Mouse (Mus musculus): ENCODE measurements around the gene Ly6g6f.

The Ly6g6f gene

DNA sequence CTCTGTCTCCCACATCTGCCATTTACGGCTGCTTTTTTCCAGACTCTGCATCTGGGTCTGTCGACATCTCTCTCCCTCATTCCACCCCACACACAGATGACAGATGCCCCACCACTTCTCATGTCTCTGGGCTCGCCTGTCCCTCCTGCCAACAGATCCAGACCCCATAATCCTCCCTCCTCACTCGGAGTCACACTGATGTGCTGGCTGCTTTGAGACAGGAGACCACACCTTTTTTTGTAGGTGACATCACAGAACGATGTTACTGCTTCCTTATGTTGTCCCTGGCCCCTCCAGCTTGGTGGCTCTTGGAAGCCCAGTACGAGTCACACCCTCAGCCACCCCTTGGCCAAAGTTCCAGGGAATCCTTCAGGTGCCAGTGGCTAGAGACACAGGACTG is 5.2 kb downstream of the Ly6g6f start:
- no peak for DNase-seq (ENCODE audit: inconsistent age in 2 of 2, low spot score in 1 of 2)

GRCm38 (mm10) chr17:35079778-35080177 is 5.6 kb downstream of the Ly6g6f start:
- no peak for DNase-seq (ENCODE audit: inconsistent age in 2 of 2, low spot score in 1 of 2)

GRCm38 (mm10) chr17:35077786-35078233 is 7.6 kb downstream of the Ly6g6f start, which contains the start of gene Ly6g6d:
Ly6g6d (minus strand) TSS chr17:35078065.
- DNase-seq (ENCODE audit: inconsistent age in 2 of 2, low spot score in 1 of 2): peak in 1 of 2 experiments; percentile 62

GRCm38 (mm10) chr17:35077285-35077684 is 8.1 kb downstream of the Ly6g6f start:
- no peak for DNase-seq (ENCODE audit: inconsistent age in 2 of 2, low spot score in 1 of 2)

DNA sequence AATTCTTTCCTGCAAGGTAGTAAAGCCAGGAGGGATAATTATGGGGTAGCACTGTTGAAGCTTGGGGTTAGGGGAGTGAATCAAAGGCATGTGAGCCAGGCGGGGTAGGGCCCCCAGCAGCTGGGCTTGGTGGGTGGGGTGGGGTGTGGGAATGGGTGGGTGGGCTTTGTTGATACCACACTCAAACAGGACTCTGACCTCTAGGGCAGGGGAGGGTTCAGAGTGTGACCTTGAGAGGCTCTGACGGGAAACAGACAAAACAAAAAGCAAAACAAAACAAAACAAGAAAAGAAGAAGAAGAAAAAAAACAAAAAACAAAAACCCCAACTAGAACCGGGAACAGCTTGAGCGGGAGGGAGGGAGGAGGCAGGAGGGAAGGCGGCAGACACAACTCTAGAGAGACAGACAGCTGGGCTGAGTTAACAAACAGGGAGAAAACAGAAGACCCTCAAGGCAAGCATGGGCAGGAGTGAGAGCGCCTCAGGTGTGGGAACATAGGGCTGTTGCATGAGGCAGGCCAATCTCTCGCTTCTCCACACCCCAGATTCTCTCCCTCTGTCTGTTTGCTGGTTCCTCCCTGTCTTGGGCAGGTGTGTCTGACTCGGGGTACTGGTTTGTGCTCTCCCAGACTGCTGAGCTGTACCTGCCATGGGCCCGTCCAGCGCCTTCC is 8.8 kb downstream of the Ly6g6f start, which contains the start of gene Ly6g6e:
Gene Ly6g6e, plus strand, starts transcription at position 396 of the 670 bp plus-strand sequence.
- no peak for DNase-seq (ENCODE audit: inconsistent age in 2 of 2, low spot score in 1 of 2)

- DNase-seq (ENCODE audit: inconsistent age in 2 of 2, low spot score in 1 of 2): no peak
These were observed 11.3 kb downstream of the Ly6g6f start for GRCm38 (mm10) chr17:35074097-35074496.

- no peak for DNase-seq (ENCODE audit: inconsistent age in 2 of 2, low spot score in 1 of 2)
These were observed 14.0 kb downstream of the Ly6g6f start for GRCm38 (mm10) chr17:35071454-35071853.

- no peak for DNase-seq (ENCODE audit: inconsistent age in 2 of 2, low spot score in 1 of 2)
These were observed 14.7 kb downstream of the Ly6g6f start for GRCm38 (mm10) chr17:35070556-35071229.

DNA sequence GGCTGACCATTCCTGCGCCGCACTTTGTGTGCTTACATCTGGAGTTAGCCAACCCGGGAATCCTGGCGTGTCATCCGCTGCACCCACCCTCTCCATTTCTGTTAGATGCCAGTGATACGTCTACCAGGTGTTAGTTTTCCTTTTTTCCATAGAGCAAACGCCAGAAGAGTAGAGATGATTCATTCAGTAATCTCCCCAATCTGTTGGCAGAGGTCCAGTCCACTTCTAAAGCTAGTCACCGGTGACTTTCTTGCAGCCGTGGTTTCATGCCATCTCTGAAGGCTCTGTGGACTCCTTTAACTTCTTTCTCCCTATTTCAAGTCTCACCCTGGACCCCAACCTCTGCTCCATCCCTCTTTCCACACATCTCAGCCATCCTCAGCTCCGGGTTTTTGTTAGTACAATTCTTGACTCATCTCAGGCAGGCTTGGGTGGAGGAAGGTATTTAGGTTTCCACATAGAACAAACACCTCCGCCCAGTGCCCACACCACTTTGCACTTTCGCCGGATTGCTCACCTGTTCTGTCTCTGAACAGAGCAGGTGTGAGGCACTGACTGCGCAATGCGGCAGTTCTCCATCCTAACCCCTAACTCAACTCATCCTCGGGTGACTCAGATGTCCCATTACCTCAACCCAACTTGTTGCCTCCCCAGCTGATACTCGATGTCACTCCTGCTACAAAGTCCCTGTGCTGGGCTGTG is 17.0 kb downstream of the Ly6g6f start:
- peak in 1 of 2 experiments; percentile 75 for DNase-seq (ENCODE audit: inconsistent age in 2 of 2, low spot score in 1 of 2)

- no peak for DNase-seq (ENCODE audit: inconsistent age in 2 of 2, low spot score in 1 of 2)
These were observed 19.3 kb downstream of the Ly6g6f start, which contains the start of gene Mpig6b for GRCm38 (mm10) chr17:35066084-35066483. Mpig6b (minus strand) TSS chr17:35066184.

GRCm38 (mm10) chr17:35064951-35065947 is 20.2 kb downstream of the Ly6g6f start, which contains the start of gene Ly6g6c:
Ly6g6c (plus strand) TSS chr17:35065388.
- DNase-seq (ENCODE audit: inconsistent age in 2 of 2, low spot score in 1 of 2): peak; percentile 32 to 59

DNA sequence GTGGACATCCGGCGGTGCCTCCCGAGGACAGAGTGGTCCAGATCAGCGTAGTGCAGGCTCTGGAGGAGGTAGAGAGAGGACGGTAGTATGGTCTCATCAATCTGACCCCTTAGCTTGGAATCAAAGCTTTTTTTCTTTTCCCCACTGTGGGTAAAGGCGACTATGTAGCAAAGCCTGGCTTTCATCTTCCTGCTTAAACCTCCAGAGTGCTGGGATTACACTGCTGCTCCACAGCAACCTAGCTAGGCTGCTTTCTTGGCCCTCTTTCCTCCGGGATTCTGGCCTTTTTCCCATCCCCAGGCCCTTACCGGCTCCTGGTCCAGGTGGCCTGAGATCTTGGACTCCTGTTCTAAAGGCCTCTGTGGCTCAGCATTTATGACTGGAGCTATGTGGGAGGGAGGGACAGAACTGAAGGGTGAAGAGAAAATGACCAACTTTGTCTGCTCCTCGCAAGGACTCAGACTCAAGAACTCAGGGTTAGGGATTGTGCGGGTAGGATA is 21.0 kb downstream of the Ly6g6f start:
- DNase-seq (ENCODE audit: inconsistent age in 2 of 2, low spot score in 1 of 2): no peak

DNA sequence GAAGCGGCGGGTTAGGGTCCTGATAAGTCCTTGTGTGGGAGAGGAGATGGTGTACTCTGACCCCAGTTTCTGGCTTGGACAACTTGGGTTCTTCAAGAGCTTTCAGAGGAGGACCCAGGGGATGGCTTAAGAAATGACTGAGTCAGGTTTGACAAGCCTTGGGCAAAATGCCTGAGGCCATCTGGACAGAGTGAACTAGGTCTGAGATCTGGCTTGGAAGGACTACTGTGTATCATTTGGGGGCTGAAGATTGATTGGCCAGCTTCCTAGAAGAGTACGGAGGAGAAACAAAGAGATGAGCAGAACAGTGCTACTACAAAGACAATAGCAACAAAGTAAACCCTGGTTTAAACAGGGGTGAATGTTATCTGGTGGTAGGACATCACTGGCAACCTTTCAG is 21.9 kb downstream of the Ly6g6f start:
- peak in 1 of 2 experiments; percentile 64 for DNase-seq (ENCODE audit: inconsistent age in 2 of 2, low spot score in 1 of 2)

DNA sequence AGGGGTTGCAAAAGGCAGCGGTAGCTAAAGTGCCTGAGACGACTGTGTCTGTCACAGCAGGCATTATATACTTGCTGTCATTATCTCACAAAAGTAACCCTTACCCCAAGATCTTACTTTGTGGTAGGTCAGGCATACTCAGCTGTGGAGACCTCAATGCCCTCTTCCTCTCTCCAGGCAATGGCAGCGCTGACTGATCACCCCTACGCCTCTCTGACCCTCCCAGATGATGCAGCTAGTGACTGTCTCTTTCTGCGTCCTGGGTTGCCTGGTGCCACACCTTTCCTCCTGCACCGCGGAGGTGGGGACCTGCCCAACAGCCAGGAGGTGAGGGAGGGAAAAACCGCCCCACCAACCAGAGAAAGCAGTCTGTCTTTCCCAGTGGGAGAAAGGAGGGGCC is 24.1 kb downstream of the Ly6g6f start:
- no peak for DNase-seq (ENCODE audit: inconsistent age in 2 of 2, low spot score in 1 of 2)

- DNase-seq (ENCODE audit: inconsistent age in 2 of 2, low spot score in 1 of 2): peak; percentile 29 to 42
These were observed 24.6 kb downstream of the Ly6g6f start for GRCm38 (mm10) chr17:35060737-35061297.

- peak in 1 of 2 experiments; percentile 26 for DNase-seq (ENCODE audit: inconsistent age in 2 of 2, low spot score in 1 of 2)
These were observed 25.3 kb downstream of the Ly6g6f start for GRCm38 (mm10) chr17:35060071-35060470.

DNA sequence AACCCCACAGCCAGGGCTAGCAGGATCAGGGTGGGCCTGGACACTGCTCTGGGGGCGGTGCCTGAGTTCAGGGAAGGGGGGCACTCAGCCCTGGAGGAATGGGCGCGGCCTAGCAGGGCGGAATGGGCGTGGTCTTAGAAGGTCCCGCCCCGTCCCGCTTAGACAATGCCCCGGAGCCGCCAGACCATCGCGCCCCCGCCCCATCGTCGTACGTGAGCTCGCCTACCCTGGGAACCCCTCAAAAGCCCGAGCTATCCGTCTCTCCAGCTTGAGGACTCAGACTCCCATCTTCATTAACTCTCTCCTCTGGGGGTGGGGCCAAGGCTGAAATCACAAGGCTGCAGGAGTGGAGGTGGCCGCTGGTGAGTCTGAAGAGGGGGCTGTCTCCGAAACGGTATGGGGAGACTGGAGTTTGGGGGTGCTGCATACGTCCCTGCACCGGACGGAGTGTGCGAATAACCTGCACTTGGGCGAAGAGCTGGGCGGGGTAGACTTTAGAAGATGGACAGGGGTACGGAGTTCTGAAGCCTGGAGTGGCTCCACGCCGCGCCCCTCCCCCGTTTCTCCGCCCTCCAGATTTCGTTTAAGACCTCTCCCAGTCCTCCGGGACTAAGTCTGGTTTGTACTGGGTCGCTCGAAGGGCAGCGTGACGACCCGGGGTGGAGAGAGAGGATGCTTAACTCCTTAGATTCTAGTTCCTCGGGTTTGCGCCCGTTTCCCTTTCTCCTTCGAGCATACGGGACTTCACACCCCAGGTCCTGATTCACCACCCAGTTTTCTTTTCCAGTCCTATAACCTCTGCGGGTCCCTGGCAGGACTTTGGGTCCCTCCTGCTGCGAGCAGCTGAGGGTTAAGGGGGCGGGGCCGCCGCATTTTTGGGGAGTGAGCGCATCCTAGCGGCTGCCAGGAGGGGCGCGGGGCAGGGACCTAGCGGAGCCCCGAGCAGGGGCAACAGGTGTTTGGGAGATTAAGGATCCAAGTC is 26.2 kb downstream of the Ly6g6f start, which contains the start of gene Ddah2:
Gene Ddah2, plus strand, starts transcription at position 125 of the 982 bp plus-strand sequence.
- peak; percentile 89 to 95 for DNase-seq (ENCODE audit: inconsistent age in 2 of 2, low spot score in 1 of 2)

DNA sequence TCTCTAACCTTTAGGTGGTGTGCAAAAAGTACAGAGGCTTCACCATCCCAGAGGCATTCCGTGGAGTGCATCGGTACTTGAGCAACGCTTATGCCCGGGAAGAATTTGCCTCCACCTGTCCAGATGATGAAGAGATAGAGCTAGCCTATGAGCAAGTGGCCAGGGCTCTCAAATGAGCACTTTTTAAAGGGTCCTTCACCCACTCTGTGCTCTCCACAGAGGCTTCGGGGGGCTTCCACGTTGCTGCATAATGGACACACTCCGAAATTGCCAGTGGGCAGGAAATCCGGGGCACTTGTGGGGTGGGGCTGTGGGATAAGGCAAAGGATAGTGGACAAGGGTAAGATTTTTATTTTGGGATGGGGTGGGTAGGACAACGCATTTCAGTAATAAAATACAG is 27.1 kb downstream of the Ly6g6f start:
- no peak for DNase-seq (ENCODE audit: inconsistent age in 2 of 2, low spot score in 1 of 2)

Data from adrenal gland, adult (tissue).